Mouse (Mus musculus) neutrophil, adult 5-6 weeks (primary cell): ENCODE data around the gene Cd68. TPM values are rescaled to one million over a fixed set of nuclear protein-coding genes. Genes with fewer than 3 reads are reported as not detected.

Experiments used
- ATAC-seq: fragments of 151-379, 151-347 bp; 2 replicates; pipeline ENCODE4 v1.8.0; 2017; ENCODE audit warnings: mild to moderate bottlenecking, moderate TSS enrichment; ENCODE audit not compliant: insufficient number of reproducible peaks, poor library complexity, low FRiP score, severe bottlenecking; ENCODE audit errors: extremely low read depth
- total RNA-seq: library from RNA; stranded (forward); fragments of 200-1000 nt; gene quantifications from 2 replicates; pipeline ENCODE4 v1.2.3, GENCODE M21; 2017

The Cd68 gene
- total RNA-seq, 1 experiment from 2014 or later, result 91.5 TPM

DNA sequence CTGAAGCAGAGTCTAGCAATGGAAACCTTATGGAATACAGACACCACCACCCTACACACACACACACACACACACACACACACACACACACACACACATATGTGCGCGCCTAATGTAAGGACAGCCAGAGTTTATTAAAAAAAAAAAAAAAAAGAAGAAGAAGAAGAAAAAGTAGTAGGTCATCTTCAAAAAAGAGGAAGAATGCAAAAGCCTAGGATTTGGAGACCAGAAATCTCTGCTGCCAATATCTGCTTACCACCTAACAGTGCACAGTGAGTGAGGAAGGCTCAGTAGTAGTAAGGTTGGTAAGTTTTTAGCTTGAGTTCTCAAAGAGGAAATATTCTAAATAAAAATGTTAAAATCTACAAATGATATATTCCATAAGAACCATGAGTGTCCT, 13.2 kb upstream of the Cd68 start:
- no peak for ATAC-seq

DNA sequence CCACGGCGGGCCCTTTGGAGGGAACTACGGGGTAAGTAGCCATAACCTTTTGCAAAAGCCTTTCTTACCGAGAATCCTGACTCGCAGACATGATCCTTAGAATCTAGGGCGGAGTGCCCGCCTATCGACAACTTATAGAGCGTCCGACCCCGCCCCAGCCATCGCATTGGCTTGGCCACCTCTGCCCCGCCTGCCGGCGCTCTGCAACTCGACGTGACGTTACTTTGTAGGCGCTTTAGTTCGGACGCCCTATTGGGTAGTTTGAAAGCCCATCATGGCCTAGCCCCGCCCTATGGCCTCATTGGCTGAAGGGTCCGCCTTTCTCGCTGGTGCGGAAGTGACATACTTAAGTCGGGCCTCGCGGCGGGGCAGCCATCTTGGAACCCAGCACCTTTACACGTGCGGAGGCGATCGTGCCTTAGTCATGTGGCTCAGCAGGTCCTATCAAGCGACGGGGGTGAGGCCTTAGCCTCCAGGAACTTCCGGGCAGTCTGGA, 6.3 kb upstream of the Cd68 start, which contains the start of gene Eif4a1:
Eif4a1 (minus strand) TSS at position 213 of the 496 bp plus-strand sequence.
- ATAC-seq, result peak; percentile 88

DNA sequence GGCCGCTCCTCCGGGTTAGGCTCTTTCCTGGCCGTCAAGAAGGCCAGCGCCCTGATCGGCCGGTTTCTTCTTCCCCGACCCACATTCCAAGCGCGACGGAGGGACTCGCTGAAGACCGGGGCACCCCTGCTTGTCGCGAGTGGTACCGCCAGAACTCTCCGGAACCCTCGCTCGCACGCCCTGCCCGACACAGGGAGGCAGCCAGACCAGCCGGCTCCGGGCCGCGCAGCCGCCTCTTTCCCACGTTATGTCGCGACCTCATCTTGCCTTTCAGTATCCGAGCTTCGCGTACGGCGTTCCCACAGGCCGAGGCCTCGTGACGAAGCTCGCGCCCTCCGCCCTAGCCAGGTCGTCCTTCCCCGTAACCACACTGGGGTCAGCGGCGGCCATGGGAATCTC, 5.8 kb upstream of the Cd68 start:
- no peak for ATAC-seq

DNA sequence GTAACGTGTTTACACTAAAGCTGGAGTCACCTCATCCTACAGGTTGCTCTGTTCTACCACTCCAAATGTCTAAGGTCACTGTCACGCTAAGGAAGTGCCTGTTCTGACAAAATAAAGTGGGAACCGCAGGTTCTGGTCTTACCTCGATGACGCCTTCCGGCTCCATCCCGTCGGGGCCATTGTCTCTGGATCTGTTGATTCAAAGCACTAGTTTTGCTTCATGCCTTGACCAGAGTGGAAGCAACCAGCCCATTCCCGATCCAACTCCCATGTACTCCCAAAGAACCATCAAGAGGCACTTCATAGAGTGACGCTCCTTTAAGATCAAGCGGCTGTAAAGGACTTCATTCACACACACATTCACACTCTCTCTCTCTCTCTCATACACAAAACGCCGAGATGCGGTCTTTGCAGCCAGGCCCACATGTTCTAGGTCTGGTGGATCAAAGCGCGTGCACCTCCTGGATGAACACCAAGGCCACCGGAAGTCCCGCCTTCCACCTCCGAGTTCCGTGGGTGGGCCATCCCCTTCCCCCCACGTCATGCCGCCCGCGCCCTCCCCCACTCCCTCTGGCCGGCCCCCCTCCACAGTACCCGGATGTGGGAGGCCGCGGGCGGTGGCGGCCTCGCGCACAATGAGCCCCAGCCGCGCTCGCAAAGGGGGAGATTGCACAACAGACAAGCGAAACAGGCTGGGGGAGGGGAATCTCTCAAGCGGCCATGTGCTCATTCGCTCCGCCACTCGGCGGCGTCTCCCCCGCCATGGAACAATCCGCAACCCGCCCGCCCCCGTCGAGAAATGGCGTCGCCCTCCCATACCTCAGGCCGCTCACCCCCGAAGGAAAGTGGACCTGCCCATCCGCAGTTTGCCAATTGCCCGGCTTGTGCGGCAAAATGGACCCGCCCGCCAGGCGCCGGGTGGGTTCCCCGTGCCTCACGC, 5.1 kb upstream of the Cd68 start:
- ATAC-seq, result peak; percentile 65

DNA sequence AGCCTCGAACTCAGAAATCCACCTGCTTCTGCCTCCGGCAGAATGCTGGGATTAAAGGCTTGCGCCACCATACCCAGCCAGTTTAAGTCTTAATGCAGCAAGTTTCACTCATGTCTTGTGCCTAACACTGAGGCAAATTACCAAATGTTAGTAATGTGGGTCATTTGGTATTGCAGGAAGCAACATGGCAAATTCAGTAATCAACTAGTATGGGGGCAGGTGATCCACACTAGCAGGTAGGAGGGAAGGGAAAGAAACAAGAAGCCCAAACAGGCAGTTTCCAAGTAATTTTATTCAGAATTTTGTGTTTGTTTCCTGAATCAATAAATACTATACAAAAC, 682 bp upstream of the Cd68 start:
- no peak for ATAC-seq

DNA sequence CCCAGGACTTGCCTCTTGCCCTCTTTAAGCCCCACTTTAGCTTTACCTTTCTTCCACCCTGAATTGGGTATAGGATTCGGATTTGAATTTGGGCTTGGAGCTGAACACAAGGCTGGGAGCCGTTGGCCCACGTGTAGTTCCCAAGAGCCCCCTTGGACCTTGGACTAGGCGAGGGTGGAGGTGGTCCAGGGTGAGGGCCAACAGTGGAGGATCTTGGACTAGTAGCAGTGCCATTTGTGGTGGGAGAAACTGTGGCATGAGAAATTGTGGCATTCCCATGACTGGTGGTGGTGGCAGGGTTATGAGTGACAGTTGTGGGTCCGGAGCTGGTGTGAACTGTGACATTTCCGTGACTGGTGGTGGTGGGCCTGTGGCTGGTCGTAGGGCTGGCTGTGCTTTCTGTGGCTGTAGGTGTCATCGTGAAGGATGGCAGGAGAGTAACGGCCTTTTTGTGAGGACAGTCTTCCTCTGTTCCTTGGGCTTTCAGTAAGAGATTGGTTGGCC, 444 bp downstream of the Cd68 start:
- no peak for ATAC-seq

DNA sequence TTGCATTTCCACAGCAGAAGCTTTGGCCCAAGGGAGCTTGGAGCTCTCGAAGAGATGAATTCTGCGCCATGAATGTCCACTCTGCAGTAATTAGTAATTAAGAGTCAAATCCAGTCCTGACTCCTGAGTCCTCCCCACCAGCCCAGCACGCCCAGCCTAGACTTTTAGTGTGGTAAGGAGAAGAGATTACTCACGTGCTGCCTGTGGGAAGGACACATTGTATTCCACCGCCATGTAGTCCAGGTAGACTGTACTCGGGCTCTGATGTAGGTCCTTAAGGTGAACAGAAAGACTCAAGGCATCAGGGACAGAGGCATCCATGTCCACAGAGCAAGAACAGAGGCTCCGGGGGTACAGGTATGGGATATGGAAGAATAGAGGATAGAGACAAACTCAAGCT, 1.1 kb downstream of the Cd68 start:
- ATAC-seq, result no peak

DNA sequence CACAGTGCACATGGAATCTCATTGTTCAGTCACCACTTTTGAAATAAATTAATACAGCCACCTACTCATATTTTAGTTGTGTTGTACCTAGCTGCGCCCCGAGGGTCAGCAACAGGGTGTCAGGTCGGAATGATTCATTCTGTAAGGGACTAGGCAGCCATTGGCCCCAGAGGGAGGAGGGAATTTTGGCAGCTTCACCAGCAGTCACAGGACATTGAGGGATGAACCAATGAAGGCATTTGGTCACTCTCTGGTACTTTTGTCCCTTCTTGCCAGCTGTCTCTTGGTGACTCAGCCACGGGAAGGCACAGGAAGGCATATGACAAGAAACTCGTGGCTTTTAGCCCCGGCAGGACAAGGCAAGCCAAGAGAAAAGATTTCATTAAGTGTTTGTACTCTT, 2.2 kb downstream of the Cd68 start:
- no peak for ATAC-seq

DNA sequence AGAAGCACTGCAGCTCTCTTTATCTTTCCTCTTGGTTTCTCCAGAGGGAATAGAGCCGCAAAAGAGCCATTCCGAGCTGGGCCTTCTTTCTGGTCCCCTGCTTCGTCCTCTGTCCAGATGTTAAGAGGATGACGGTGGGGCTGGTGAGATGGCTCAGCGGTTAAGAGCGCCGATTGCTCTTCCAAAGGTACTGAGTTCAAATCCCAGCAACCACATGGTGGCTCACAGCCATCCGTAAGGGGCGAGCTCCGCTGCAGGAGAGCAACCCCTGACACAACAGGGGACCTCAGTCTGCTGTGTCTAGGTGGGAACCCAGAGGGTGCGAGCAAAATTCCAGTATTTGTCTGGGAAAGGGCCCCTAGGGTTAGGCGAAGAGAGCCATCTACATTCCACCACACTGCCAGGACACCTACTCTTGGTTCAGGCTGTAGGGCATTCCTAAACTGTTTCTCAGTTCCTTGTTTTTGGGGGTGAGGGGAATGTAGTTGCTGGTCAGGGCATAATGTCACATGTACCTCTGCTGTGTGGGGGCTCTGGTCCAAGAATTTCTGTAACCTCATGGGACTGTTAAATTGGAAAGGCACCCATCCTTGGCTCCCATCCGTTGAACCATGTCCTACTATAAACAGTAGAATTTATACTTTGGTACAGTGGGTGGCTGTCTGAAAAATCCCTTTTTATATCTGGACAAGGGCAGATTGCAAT, 2.8 kb downstream of the Cd68 start:
- ATAC-seq, result no peak

DNA sequence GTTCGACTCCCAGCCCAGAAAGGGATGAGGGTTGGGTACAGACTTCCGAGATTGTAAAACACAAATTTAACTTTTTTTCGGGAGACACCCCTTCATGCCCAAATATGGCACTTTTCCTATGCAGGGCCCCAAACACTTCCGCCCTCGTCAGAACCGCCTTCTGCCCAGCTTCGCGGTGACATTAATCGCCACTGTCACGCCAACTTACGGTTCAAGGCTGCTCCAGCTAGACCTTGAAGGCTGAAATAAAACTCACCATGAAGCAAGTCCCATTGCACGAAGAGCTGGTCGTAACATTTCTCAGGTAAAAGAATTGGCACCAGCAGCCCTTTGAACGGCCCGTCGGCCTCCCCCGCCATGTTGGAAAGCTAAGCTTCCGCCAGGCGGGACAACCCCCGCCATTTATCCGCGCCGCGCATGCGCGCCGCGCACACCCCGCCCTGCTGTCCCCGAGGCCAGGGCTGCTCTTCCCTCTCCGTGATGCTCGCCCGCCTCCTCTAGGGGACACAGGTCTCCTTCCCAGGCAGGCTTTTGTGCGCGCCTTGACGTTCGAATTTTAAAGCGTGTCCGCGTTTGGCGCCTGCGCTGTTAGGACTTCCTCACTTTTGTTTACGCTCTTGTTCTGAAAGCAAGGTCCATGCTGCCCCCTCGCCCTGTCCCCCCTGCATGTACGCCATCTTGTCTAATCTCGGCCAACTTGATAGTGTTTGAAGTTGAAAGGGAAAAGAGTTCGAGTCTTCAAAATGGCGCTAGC, 3.6 kb downstream of the Cd68 start, which contains the start of gene Mpdu1:
Mpdu1 (minus strand) TSS at position 430 of the 754 bp plus-strand sequence.
- ATAC-seq, result peak; percentile 78

DNA sequence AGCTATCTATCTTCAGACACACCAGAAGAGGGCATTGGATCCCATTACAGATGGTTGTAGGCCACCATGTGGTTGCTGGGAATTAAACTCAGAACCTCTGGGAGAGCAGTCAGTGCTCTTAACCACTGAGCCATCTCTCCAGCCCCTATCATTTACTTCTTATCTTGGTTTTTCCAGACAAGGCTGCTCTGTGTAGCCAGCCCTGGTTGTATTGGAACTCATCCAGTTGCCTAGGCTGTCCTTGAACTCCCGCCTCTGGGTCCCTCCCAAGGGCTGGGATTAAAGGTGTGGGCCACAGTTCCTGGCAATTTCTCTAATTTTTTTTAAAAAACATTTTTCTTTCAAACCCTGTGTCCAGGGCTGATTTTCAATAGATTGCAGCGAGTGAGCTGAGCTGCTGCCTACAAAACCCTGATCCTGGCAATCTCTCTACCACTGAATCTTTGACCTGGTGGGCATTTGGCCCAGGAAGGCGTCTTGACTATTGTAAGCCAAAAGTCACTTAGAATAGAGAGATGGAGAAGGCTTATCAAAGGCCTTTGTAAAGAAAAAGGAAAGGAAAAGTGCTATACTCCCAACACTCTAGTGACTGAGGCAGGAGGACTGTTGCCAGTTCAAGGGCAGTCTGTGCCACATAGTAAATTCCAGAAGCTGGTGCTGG, 4.6 kb downstream of the Cd68 start:
- no peak for ATAC-seq

DNA sequence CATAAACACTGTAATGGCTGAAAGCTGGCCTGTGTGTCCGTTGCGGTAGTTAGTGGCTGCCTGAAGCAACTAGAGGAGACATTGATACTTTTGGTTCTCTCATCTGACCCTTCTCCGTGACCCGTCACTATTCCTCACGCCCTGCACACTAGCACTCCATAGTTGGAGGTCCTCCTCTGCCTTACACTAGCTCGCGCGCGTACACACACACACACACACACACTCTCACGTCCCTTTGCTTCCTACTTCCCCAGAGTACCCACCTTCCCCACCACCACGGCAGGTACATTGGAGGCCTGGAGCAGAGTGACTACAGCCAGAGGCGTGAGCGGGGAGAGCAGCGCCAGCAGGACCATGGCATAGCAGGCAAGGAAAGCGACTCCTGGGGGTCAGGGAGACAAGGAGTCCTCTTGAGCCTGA, 8.5 kb downstream of the Cd68 start:
- ATAC-seq, result no peak

DNA sequence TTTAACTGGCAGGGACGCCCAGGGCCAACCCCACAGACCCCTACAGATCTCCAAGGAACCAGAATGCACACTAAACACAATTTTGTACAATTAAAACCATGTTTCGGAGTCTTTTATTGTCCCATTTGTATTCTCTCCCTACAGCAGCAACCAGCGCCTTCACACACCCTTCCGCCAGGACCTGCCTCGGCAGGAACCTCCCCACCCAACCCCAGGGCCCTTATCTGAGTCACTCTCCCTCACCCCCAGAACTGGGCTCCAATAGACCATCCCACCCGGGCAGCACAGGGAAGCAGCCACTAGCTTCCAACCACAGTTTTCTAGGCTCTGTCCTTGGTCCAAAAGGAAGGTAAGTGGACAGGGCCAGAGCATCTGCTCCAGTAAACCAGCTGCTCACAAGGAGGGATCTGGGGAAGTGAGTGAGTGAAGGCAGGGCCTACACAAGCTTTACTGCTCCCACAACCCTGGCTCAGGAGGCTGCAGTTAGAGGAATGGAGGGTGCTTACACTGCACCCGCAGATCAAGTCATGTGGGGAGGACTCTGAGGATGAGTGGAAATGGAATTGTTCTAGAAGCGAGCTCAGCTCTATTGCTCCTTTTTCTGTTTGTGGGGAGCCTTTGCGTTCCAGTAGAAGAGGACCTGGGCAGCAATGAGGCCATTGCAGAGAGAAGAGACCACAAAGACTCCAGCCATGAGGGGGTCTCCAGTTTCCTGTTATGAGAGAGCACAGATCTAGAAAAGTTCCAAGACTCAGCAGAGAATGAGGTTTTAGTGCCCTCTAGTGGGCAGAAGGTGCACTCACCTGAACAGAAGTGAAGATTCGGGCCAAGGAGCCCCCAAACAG, 9.1 kb downstream of the Cd68 start:
- peak; percentile 39; the same call in 1 of the 2 replicates for ATAC-seq

DNA sequence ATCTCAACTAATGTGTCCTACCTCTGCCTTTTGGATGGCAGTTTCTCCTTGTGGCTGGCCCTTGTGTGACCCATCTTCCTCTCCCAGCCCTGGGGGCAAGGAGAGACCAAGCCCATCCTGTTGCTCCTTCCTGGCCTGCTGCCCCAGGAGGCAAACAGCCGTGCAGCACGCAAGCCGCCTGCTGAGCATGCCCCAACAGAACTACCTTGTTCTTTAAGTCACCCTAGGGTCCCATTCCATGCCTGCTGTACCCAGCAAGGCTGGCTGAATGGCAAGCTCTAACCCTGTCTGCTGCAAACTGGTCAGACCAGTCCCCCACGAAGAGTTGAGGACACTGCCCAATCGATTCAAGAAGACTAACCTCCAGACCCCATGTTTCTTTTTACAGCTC, 9.9 kb downstream of the Cd68 start:
- ATAC-seq, result no peak

DNA sequence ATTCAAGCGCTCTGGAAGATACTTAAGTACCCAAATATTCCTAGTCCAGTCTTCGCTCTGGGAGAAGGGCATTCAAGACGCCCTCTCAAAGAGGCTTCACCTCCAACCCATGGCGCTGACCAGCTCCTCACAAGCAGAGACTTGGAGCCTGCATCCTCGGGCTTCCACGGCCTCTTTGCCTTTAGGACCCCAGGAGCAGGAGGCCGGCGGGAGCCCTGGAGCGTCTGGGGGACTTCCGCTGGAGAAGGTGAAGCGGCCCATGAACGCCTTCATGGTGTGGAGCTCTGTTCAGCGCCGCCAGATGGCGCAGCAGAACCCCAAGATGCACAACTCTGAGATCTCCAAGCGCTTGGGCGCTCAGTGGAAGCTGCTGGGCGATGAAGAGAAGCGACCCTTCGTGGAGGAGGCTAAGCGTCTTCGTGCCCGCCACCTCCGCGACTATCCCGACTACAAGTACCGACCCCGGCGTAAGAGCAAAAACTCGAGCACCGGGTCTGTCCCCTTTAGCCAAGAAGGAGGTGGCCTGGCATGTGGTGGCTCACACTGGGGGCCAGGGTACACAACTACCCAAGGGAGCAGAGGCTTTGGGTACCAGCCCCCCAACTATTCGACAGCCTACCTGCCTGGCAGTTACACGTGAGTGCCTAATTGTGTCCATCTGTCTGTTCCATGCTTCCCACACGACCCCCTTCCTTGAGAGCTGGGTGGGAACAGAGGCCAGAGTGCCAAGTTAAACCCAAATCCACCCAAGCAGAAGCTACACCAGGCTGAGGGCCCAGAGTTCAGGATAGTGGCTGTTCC, 10.5 kb downstream of the Cd68 start, which contains the start of gene Sox15:
Sox15 (plus strand) TSS at position 51 of the 801 bp plus-strand sequence.
- no peak for ATAC-seq

DNA sequence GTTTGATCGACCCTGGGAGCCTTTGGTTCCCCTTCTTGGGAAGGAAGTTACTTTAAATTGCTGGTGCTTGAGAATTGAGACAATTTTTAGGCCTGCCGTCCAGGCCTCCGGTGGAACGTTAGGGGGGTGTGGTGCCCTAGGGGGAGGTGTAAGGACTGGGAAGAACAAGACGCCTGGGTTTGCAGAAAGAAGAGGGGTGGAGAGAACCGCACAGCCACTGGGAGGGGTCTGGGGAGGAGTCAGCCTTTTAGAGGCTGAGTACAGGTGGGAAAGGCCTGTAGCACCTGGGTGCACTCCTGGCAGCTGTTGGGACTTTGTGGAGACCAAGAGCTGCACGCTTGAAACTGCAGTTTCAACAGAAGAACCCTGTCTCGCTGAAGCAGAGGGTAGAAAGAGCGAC, 11.2 kb downstream of the Cd68 start:
- no peak for ATAC-seq

DNA sequence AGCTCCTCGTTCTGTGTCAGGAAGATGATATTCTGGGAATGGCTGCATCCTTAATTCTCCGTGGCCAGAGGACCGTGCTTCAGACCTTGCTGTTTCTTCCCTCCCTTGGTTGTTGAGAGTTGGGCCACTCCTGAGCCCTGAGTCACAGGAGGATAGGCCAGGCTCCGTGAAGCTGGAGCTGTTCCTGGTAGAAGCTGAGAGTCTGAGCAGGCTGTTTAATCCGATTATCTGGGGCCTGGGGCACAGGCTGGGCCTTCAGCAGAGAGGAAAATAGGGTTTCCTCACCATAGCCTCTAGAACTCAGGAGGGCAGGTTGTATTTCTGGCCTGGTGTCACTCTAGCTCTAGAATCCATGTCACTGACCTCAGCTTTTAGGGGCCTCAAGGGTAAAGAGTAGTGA, 12.6 kb downstream of the Cd68 start:
- ATAC-seq, result no peak
